Mouse (Mus musculus) heart, adult 9 months (tissue): ENCODE measurements around the gene Pkd2l1.

Experiments used
- DNase-seq, 2 experiments: peaks; one replicate each; pipeline ENCODE4 v3.0.0; 2022; ENCODE audit warnings: low spot score in 2 of 2

Pkd2l1 gene

DNA sequence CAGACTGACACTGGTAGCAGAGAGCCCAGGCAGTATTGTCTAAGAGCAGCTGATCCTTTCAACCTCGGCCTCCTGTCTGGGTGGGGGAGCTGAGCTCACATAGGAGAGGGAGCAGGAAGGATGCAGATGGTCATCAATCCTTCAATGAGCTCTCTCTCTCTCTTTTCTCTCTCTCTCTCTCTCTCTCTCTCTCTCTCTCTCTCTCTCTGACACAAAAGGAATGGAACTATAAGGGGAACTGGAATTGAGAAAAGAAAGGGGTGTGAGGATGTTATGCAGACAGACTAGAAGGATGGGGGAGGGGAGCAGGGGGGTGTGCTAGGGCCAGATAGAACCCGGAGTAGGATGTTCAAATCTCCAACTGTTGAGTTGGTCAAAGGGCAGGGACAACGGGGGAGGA, at the start of gene Pkd2l1:
Gene Pkd2l1, minus strand, starts transcription at position 101 of the 400 bp plus-strand sequence.
- DNase-seq = no peak

DNA sequence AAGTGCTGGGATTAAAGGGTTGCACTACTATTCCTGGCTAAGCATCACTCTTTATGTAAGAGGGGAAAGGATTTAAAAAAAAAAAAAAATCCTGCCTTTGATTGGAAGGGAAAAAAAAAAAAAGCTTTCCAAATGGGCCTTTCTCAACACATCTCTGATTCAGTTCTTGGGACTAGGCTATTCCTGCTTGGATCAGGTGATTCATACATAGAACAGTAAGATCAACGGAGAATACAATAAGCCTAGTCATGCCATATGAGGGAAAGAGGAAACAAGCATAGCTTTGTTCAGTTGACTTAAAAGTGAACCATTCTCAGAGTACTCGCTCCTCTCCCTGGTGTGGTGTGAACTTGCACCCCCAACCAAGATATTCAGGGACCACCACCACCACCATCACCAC, 46.7 kb upstream of the Pkd2l1 start:
- no peak for DNase-seq

DNA sequence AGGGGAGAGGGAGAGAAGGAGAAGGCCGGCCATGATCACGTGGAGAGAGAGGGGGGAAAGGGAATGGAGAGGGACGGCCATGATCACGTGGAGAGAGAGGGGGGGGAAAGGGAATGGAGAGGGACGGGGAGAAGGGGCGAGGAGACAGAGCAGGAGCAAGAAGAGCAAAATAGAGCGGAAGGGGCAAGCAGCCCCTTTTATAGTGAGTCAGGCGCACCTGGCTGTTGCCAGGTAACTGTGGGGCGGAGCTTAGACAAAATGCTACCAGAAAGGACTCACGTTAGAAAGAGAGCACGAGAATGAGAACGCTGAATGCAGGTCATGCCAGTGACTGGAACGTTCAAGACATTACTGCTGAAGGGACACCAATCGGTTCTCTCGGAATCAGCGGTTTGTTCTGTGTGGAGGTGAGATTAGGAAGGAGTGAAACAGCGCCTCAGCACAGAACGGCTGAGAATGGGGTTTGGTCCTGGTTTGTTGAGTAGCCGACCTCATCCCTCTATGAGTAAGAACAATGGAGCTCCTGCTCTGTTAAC, 45.3 kb upstream of the Pkd2l1 start:
- DNase-seq = no peak

DNA sequence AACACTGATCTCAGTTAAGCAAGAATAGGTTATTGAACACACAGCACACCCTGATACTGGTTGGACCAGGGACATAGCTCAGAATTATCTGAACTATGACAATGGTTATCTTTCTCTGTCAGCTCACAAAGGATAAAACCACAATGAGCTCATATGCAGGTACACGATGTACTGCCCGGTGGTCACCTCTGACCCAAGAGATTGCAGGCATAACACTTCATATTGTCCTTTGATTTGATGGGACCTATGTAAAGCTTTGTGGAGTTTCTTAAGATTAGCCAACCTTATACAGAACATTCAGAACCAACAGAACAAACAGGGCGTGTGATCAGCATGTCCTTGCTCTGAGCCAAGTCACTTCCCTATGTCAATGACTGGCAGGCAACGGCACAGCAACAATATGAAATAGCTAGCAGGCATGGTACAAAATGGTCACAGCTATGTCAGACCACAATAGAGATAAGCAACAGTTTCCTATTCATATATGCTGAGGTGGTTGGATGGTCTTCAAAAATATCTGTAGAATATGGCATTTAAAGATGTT, 39.4 kb upstream of the Pkd2l1 start:
- no peak for DNase-seq

DNA sequence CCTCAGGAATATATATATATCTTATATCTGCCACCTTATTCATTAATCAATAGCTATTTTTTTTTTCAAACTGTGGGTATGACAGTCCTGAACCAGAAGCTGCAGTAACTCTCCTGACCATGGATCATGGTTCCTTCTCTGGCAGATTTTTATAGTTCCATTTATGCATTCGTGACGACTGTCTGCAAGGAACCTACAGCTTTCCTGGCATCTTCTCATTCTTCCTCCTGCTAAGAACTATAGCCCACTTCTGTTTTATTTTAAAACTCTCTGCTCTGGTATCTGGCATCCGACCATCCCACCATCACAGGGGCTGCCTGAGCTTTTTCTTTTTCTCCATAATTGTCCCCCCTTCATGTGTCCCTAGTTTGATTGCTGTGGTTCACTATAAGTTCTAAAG, 38.0 kb upstream of the Pkd2l1 start:
- DNase-seq = no peak

DNA sequence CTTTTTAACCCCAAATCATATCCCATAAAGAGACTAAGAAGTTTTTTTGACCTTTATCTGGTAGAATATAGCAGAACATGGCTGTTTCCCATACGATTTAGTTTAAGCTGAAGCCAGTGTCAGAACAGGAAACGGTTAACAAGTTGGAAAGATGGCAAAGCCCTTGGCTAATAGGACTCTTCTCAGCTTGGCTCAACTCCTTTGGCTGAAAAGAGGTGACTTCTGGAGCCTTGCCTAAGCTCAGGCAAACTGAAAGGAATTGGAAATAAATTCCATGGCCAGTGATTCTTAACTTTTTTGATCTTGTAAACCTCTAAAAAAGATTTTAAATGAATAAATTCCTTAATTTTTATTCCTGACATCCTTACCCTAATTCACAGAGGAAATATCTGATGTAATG, 37.5 kb upstream of the Pkd2l1 start:
- DNase-seq = no peak

DNA sequence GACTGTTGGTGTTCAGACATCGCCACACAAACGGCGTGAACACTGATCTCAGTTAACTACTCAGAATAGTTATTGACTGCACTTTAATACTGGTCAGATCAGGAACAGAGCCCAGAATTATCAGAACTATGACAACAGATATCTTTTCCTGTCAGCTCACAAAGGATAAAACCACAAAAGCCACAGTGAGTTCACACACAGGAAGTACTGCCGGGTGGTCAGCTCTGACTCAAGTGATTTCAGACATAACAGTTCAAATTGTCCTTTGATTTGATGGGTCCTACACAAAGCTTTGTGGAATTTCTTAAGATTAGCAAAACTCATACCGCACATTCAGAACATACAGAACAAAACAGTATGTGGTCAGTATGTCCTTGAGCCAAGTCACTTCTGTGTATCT, 33.5 kb upstream of the Pkd2l1 start:
- no peak for DNase-seq

DNA sequence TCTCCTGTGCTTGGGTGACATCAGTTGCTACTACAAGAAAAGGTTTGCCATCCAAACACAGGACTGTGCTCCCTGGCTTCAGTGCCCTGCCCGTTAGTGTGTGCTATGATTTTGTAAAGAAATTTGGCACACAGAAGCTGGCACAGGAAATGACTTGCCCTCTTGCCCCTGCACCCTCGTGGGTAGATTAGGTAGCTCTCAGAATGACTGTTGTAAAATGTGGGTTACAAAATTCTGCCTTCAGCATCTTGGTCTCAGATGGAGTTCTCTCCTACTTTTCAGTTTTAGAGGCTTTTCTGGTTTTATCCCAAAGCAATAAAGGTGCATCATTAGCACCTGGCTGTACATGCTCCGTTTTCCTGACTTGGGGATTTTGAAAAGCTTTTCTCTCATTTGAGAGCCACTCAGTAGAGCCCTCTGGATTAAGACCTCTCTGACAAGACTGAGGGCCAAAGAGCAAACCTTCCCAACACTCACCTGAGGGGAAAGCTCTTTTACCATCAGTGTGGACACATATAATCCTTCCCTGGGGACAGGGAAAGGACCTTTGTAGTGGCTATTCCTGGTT, 25.8 kb upstream of the Pkd2l1 start:
- no peak for DNase-seq

DNA sequence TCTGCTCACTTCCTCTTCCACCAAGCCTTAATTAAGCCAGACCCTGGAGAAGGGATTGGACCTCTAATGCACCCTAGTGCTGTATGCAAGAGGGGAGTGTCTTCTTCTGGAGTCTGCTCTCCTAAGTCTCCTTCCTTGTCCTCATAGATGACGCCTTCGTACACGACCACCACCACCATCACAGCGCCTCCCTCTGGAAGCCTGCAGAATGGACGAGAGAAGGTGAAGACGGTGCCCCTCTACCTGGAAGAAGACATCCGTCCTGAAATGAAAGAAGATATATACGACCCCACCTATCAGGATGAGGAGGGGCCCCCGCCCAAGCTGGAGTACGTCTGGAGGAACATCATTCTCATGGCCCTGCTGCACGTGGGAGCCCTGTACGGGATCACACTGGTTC, 23.0 kb upstream of the Pkd2l1 start:
- DNase-seq = no peak

DNA sequence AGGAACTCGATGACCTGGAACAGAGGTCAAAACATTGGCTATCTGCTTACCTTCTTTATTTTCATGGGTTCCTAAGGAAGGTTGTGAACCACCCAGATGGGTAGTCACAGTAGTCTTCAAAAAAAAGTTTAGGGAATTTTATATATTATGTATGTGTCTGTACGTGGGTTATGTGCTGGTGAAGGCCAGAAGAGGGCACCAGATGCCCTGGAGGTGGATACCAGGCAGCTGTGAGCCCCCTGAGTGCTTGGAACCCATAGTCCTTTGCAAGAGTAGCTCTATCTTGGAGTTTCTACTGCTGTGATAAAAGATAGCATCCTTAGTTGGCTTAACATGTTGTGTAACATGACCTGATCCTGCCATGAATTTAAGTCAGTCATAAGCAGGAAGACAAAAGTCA, 14.8 kb upstream of the Pkd2l1 start:
- no peak for DNase-seq

DNA sequence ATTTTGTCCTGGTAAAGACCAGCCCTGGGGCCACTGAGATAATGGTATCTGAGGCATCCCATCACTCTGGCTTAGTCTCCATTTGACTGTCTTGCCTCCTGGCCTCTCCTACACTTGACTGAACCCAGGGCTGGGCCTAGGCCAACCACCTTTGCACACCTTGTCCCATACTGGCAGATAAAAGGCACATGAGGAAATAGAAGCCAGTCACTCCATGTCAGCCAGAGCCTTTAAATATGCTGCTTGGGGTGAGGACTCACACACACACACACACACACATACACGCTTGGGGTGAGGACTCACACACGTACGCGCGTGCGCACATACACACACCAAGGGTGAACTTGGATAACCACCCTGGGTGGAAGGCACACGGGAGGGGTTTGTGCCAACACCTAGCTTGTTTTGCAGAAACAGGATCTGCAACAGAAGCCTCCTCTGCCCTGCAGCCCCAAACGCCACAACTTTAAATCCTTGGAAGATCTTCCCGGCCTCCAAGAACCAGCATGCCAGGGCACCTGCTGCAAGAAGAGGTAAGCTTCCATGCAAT, 10.8 kb upstream of the Pkd2l1 start, which contains the start of gene Scd3:
Gene Scd3, plus strand, starts transcription at position 255 of the 550 bp plus-strand sequence.
- DNase-seq = no peak

DNA sequence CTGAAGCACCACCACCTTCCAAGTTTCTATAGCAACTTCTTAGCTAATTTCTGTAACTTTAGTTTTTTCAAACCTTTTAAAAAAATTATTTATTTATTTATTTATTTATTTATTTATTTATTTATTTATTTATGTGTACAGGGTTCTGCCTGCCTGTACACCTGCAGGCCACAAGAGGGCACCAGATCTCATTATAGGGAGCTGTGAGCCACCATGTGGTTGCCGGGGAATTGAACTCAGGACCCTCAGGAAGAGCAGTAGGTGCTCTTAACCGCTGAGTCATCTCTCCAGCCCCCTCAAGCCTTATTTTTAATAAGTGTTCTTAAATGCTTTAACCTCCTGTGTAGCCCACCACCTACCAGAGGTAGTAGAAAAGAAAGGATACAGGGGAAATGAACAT, 6.7 kb upstream of the Pkd2l1 start:
- DNase-seq = no peak

DNA sequence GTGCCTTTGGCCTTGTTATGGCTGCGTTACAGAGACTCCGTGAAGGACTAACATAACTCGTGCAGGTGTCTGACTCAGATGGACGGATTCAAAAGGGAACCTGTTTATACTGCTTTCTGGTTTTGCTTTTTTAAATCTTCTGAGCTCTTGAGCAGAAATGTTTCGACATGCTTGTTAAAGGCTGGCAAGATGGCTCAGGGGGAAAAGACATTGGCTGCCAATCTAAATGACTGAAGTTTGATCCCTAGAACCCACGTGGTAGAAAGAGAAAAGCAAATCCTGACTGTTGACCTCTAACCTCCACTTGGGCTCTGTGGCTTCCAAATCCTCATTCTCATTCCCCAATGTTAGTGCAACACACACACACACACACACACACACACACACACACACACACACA, 6.3 kb upstream of the Pkd2l1 start:
- no peak for DNase-seq

DNA sequence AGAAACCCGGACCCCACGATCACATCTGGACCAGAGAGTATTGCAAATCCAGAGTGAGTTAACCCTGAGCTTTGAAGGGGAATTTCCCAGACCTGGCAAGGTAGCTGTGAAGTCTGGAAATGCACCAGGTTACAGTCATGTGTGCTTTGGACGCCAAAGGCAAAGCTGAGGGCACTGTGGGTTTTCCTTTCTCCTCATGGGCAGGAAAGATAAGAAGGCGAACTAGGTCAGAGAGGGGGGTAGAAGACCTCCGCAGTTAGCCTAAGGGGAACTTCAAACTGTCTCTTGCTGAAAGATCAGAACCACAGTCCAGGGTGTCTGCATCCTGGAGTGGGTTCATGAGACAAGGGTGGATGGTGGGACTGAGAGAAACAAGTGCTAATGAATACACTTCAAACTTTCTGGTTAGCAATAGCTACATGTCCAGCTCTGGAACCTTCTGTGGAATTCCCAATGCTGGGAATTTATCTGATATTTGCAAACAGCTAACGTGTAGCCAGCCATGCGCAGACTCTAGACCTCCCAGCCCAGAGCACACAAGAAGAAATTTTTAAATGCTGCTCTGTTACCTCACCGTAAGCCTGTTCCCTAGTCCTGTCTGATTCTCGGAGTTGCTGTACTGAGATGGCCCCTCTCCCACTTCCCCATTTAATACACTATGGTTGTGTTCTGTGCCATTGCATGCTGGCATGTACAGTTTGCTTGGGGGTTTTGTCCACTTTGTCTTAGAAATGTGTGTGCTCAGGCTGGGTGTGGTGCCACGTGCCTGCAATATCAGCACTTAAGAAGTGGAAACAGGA, 5.0 kb upstream of the Pkd2l1 start:
- no peak for DNase-seq

DNA sequence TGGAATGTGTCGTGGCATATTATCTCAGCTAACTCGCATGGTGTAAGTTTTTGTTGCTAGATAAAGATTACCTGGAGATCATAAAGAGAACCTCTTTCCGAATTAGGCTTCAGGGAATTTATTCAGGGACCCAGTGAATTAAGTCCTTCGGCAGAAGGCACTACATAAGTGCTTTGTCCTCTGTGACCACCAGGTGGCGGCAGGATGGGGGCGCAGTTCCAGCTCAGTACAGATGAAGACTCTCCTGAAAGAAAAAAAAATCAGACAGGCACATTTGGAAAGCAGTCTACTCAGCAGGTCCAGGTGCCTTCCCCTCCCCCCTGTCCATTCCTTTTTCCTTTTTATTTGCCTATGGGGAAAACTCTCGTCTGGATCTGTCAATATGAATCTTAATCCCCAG, 2.9 kb upstream of the Pkd2l1 start:
- DNase-seq = peak; percentile 4 to 26

DNA sequence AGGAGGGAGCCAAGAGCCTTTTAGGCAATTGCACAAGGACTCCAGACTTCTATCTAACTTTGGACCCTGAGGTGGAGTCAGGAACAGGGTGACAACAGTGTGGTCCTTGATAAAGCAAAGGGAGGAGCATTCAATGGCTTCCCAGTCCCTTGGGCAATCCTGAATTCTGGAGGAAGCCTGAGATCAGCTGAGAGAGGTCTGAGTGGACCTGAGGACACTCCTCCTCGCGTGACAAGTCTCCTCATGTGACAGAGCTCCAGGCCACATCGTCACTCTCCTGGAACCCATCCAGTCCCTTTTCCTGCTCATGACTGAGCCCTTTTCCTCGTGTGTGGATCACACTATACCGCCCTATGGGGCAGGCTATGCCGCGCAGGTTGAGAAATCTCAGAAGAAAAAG, 1.7 kb upstream of the Pkd2l1 start:
- no peak for DNase-seq

DNA sequence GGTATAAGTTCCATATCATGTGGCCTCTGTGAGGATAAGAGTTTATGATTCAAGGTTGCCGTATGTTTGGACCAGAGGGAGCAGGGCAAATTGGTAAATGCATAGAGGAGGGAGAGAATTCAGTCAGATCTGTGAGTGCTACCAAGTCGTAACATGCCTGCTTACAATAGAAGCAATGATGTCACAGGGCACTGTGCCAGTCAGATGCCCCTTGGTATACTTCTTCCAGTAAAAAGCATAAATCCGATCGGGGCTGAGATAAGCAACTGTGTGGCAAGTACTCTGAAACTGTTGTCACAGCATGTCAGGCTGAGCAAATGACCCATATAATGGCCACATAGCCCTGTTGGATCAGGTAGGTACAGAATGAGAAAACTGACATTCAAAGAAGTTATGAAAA, 3.2 kb downstream of the Pkd2l1 start:
- DNase-seq = no peak

DNA sequence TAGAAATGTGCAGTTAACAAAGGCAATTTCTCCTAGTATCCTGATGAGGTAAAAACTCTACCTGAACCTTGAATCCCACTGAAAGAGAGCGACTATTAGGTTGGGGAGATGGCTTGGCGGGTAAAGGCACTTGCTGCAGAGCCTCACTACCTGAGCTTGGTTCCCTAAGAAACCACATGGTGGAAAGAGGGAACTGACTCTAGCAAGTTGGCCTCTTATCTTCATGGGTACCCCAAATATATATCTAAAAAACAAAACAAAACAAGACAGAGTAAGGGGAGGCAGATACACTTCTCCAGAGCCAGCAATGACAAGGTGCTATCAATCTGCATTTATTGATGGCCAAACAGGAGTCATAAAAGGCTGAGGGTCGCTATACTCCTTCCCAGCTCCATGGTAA, 8.3 kb downstream of the Pkd2l1 start:
- DNase-seq = no peak

DNA sequence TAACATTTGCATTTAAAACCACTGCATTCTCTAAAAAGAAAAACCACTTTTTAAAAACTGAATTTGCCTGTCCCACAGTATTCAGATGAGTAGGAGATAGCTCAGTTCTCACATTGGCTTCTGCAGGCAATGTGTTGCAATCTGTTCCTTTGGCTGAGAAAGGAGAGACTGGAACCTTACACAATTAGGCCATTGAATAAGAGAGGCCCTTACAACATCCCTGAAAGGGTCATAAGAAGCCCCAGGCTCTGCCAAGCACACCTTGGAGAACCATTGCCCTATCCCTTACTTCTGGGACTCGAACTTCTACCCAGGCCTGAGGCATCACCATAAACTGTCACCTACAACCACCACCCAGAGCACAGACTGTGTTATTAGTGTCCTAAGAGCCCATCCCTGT, 11.7 kb downstream of the Pkd2l1 start:
- no peak for DNase-seq

DNA sequence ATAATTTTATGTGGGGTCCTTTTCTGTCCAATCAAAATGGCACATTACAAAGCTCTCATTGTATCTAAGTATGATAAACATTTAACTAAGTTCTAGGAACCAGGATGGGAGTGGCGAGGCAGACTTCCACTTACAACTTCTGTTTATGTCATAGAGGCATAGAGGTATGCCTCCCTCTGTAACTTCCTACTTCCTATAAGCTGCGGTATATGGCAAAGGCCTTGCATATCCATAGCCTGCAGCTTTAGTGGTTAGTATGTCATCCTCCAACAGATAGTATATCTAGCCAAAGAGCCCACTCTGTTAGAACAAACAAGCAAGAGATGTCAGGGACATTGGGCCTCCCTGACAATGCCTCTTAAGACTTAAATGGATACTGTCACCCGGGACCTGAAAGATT, 15.5 kb downstream of the Pkd2l1 start:
- no peak for DNase-seq

DNA sequence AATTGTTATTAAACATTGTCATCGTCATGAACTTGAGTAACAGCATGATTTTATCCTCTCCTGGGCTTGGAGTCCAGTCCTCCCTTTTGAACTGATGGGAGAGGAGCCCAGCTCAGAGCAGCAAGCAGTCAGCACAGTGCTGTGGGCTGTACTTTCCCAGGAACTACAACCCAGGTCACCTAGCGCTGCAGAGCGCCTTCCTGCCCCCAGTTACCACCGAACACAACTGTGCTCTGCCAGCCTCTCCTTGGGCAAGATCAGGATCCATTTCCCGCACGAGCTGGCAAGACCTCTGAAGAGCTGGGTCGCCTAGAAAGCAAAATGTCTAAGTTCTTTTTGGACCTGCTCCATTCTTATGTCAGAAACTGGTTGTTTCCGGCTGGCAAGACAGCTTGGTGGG, 17.4 kb downstream of the Pkd2l1 start:
- DNase-seq = no peak

DNA sequence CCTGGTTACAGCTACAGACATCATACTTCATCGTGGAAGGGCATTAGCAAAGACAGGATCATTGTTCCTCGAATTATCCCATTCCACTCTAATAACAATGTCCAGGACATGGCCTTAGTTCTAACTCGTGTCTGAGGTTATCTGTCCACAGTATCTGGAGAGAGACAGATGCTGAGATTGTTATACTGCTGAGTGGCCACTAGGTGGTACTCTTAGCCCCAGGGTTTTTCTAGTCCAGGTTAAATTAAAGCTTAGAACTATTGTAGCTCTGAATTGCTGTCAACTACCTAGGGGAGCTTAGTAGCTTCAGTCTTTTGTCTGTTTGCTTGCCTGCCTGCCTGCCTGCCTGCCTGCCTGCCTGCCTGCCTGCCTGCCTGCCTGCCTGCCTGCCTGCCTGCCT, 30.7 kb downstream of the Pkd2l1 start:
- no peak for DNase-seq

DNA sequence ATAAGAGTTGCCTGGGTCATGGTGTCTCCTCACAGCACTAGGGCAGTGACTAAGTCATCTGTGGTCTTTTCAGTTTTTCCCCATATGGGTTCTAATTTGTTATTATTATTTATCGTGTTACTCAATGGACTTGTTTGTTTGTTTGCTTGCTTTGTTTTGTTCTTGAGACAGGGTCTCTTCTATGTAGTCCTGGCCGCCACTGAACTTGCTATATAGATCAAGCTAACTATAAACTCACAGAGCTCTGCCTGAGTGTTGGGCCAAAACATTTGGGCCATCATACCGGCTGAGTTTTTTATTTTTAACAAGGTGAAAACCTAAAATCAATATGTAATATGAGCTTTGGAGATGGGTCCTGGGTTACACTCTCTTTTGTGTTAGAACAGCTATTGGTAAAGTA, 32.9 kb downstream of the Pkd2l1 start:
- DNase-seq = no peak
